Mouse (Mus musculus) midbrain, embryonic 16.5 days (tissue): ENCODE results near the gene Gm20683. TPM values are rescaled to one million over a fixed set of nuclear protein-coding genes. Genes with fewer than 3 reads are reported as not detected.

ENCODE experiments used
- ATAC-seq: fragments of 200-750 bp; cut with Nextera tagmentation; 2 replicates; pipeline ENCODE4 v1.8.0; 2017; ENCODE audit warnings: moderate TSS enrichment
- H3K27ac ChIP-seq: fragments of 300-500 bp; sonication (generic); 2 replicates; pipeline ENCODE4 v1.5.1; 2014; ENCODE audit warnings: mild to moderate bottlenecking, low read length, mixed read lengths
- H3K27me3 ChIP-seq: fragments of 300-500 bp; sonication (generic); 2 replicates; pipeline ENCODE4 v1.6.1; 2014; ENCODE audit warnings: low read depth, low read length, mixed read lengths; ENCODE audit not compliant: control insufficient read depth, insufficient read depth
- H3K36me3 ChIP-seq: fragments of 300-500 bp; sonication (generic); 2 replicates; pipeline ENCODE4 v1.6.1; 2014; ENCODE audit warnings: mild to moderate bottlenecking, low read length, moderate library complexity, mixed read lengths; ENCODE audit not compliant: control insufficient read depth, insufficient read depth
- H3K4me1 ChIP-seq: fragments of 300-500 bp; sonication (generic); 2 replicates; pipeline ENCODE4 v1.6.1; 2014; ENCODE audit warnings: mild to moderate bottlenecking, low read length, mixed read lengths; ENCODE audit not compliant: control insufficient read depth, insufficient read depth
- H3K4me2 ChIP-seq: fragments of 300-500 bp; sonication (generic); 2 replicates; pipeline ENCODE4 v1.6.1; 2014; ENCODE audit warnings: mild to moderate bottlenecking, low read length, mixed read lengths
- H3K4me3 ChIP-seq: fragments of 300-500 bp; sonication (generic); 2 replicates; pipeline ENCODE4 v1.5.1; 2014; ENCODE audit warnings: low read depth, mild to moderate bottlenecking, low read length, moderate library complexity, mixed read lengths
- H3K9ac ChIP-seq: fragments of 300-500 bp; sonication (generic); 2 replicates; pipeline ENCODE4 v1.6.1; 2014; ENCODE audit warnings: low read depth, low read length, mixed read lengths
- H3K9me3 ChIP-seq: fragments of 300-500 bp; sonication (generic); replicated peaks from 2 replicates; pipeline ENCODE4 v1.6.1; 2014; ENCODE audit warnings: mild to moderate bottlenecking, low read length, mixed read lengths; ENCODE audit not compliant: control insufficient read depth, poor library complexity, severe bottlenecking
- WGBS: fragments of 180-500 bp; shearing (Covaris S2); extraction: QIAGEN DNeasy Blood & Tissue Kit; methylation state at CpG from one replicate; pipeline ENCODE4 v1.1.7; 2014; 5-methylcytosine and 5-hydroxymethylcytosine counted together
- polyA plus RNA-seq: library from polyadenylated mRNA; unstranded; fragments of >200 nt; fragmentation: Nextera tagmentation; extraction: Ambion mirVana; gene quantifications from 2 replicates; pipeline ENCODE4 v1.2.1, GENCODE M21; 2015

Gene Gm20683
- polyA plus RNA-seq, 1 experiment from 2014 or later = 14.5 TPM

DNA sequence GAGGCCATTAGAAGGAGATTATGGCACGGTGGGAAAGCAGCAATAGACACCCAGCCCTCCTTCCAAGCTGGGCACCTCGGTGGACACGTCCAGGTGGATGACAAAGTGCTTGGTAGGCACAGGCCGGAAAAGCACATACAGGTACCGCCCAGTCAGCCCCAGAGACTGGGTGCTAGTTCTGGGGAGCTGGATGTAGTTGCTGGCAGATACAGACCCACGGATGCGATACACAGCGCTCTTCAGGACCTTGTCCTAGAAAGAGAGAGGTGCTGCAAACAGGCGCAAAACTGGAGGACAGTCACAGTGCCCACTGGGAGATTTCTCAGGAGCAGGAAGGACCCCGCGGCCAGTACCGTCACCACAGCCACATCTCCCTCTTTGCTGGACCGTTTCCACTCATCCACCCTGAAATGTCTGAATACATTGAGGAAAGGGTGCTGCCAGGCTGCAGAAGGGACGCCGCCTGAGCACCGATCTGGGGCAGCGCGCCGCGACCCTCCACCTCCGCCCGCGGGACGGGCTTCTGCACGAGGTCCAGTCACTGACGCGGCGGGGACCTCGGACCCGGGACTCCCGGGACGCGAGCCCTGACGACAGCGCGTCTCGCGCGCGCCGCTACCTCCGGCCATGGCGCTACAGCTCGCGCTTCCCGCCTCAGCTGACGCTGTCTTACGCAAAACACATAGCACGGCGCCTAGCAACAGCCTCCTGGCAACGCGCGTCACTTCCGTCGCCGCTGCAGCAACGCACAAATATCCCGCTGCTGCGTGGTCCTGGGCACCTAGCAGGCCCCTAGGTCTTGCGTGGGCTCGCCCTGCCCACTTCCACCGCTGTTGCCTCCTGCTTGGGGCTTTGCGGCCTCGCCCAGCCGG is 19.5 kb upstream of the Gm20683 start, which contains the start of gene Wdr90:
Wdr90 (minus strand) TSS at position 670 of the 872 bp plus-strand sequence.
- Histone ChIP-seq H3K4me2 (peak within 1 kb of the TSS; percentile 81), H3K4me1 (peaks cover 17% of the 10 kb centered on the region), H3K36me3 (no peaks in the 10 kb centered on the region), H3K4me3 (peak within 1 kb of the TSS; percentile 75), H3K9me3 (no peaks in the 10 kb centered on the region), H3K27me3 (no peaks in the 10 kb centered on the region), H3K9ac (peak within 1 kb of the TSS; percentile 92), H3K27ac (peak within 1 kb of the TSS; percentile 89)
- WGBS = 4% methylated on average over 65 of the region's 65 CpGs
- peak; percentile 93 for ATAC-seq

DNA sequence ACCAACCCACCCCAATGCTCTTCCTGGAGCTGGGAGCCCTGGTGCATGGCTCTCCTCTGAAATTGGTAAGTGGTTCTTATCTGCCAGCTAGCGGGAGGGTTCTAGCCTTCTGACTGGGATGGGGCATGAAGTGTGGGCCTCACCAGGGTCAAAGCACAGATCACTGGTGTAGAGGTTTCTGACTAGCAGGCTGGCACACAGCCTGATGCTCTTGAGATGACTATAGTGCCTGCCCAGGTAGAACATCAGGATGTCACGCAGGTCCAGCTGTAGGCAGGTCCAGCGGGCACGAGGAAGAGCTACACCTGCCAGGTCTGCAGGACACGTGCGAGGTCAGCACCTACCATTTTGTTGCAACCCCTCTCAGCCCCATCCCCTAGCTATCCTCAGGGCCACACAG is 18.7 kb upstream of the Gm20683 start:
- WGBS = 93% methylated on average over 6 of the region's 6 CpGs
- Histone ChIP-seq H3K4me3 (no peak overlapping the region), H3K9ac (peak overlapping the region; percentile 92; the same call in 1 of the 2 replicates)

DNA sequence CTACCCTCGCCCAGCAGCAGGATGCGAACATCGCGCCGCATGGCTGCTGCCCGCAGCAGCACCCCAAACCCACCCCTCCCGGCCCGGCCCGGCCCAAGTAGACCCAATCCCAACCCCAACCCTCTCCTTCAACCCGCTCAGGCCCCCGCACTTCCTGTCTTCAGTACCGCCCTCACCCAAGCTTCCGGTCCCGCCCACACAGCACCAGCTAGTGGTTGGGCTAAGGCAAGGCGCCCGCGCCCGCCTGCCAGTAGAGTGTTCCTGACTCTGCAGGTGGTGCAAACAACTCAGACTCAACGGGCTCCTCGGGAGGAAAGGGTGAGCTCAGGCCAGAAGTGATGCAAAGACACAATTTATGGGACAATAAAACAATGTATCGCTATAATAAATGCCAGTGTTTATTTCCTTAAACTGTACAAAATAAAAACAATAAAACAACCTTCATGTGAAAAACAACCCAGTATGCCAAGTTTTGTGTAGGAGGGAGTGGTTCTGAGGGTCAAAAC is 2.9 kb upstream of the Gm20683 start, which contains the start of gene Rhot2:
Rhot2 (minus strand) TSS at position 456 of the 506 bp plus-strand sequence.
- Histone ChIP-seq H3K36me3 (peaks cover 26% of the 10 kb centered on the region), H3K27ac (peak within 1 kb of the TSS; percentile 75), H3K4me1 (peaks cover 15% of the 10 kb centered on the region), H3K4me2 (peak within 1 kb of the TSS; percentile 95), H3K9ac (peak within 1 kb of the TSS; percentile 84), H3K4me3 (peak within 1 kb of the TSS; percentile 89), H3K9me3 (no peaks in the 10 kb centered on the region), H3K27me3 (no peaks in the 10 kb centered on the region)
- ATAC-seq = peak; percentile 96
- under 1% methylated on average over 21 of the region's 21 CpGs for WGBS

More for the DNA sequence above, 18.7 kb upstream of the Gm20683 start:
- Histone ChIP-seq H3K9me3 (no peaks in the 10 kb centered on the region), H3K4me1 (peaks cover 17% of the 10 kb centered on the region), H3K36me3 (no peaks in the 10 kb centered on the region), H3K4me2 (peak overlapping the region; percentile 81), H3K27ac (no peak overlapping the region), H3K27me3 (no peaks in the 10 kb centered on the region)
- no peak; the same call in 1 of the 2 replicates for ATAC-seq

DNA sequence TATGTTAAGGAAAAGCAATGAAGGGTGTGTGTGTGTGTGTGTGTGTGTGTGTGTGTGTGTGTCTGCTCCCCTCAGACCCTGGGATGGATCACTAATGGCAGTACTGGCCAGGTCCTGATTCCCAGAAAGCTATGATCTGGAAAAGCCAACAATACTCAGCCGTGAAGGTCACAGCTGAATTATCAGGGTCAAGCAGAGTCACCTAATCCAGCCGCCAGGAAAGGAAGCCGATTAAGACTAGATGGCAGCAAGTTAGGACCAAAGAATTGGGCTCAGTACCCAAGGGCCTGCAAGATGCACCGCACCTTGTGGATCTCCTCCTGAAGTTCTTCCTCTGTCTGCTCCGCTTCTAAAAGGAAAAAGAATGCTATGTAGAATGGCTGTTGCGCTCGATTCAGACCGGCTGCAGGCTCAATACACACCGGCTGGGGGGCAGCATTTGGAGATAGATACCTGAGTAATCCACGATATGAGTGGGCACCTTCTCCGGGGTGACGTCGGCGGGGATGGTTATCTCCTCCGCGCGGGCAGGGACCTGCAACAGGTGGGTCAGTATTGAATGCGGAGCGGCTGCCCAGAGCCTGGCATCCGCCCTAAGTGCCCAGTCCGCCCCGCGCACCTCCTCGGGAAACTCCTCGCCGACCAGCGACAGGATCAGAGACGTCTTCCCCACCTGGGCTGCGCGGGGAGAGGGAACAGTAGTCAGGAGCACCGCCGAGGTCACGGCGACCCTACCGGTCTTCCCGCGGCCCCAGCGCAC is 2.3 kb upstream of the Gm20683 start:
- Histone ChIP-seq H3K4me2 (peak overlapping the region; percentile 95), H3K4me3 (peak overlapping the region; percentile 89), H3K36me3 (peaks cover 32% of the 10 kb centered on the region), H3K27ac (peak overlapping the region; percentile 75), H3K4me1 (peaks cover 15% of the 10 kb centered on the region), H3K9ac (peak overlapping the region; percentile 84), H3K27me3 (no peaks in the 10 kb centered on the region), H3K9me3 (no peaks in the 10 kb centered on the region)
- 1% methylated on average over 36 of the region's 38 CpGs for WGBS
- peak; percentile 34; the same call in 1 of the 2 replicates for ATAC-seq

DNA sequence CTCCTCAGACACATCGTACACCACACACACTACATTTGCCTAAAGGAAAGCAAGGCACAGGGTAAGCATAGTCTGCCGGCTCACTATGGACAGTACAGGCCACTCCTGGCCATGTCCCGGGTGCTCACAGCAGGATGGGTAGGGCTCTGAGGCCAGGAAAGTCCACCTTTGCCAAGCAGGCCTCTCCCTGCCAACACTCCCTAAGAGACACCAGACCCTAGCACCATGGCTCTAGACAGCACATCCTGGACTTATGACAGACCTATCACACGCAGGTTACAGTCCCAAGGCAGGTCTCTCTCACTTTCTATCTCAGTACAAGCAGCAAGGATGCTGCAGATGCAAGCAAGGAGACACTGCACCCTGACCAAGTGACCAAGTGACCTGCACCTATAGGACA is 1.6 kb upstream of the Gm20683 start:
- no peak overlapping the region; the same call in 1 of the 2 replicates for H3K4me3 ChIP-seq
- H3K9ac ChIP-seq = peak overlapping the region; percentile 84; the same call in 1 of the 2 replicates
- H3K27ac ChIP-seq = no peak overlapping the region
- no peaks in the 10 kb centered on the region for H3K9me3 ChIP-seq
- H3K36me3 ChIP-seq = peaks cover 34% of the 10 kb centered on the region
- H3K4me1 ChIP-seq = peaks cover 15% of the 10 kb centered on the region
- WGBS = 95% methylated on average over 4 of the region's 4 CpGs
- ATAC-seq = no peak
- no peaks in the 10 kb centered on the region for H3K27me3 ChIP-seq
- H3K4me2 ChIP-seq = peak overlapping the region; percentile 95

DNA sequence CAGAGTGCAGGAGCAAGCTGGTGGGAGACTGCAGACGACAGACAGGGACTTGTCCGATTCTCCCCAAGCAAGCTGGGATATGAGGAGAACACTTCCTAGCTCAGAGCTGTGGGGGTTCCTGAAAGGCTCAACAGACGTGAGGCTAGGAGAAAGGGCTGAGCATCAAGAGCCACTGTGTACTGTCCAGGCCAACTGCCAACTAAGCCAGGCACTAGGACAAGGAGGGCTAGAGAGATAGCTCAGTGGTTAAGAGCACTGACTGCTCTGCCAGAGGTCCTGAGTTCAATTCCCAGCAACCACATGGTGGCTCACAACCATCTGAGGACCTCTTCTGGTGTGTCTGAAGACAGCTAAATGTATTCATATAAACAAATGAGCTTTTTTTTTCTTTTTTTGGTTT is 946 bp upstream of the Gm20683 start:
- no peaks in the 10 kb centered on the region for H3K27me3 ChIP-seq
- H3K4me2 ChIP-seq = no peak overlapping the region
- H3K9ac ChIP-seq = no peak overlapping the region
- no peak overlapping the region for H3K4me3 ChIP-seq
- no peaks in the 10 kb centered on the region for H3K9me3 ChIP-seq
- peaks cover 32% of the 10 kb centered on the region for H3K36me3 ChIP-seq
- peaks cover 21% of the 10 kb centered on the region for H3K4me1 ChIP-seq
- H3K27ac ChIP-seq = no peak overlapping the region
- ATAC-seq = no peak
- 84% methylated on average over 3 of the region's 3 CpGs for WGBS

DNA sequence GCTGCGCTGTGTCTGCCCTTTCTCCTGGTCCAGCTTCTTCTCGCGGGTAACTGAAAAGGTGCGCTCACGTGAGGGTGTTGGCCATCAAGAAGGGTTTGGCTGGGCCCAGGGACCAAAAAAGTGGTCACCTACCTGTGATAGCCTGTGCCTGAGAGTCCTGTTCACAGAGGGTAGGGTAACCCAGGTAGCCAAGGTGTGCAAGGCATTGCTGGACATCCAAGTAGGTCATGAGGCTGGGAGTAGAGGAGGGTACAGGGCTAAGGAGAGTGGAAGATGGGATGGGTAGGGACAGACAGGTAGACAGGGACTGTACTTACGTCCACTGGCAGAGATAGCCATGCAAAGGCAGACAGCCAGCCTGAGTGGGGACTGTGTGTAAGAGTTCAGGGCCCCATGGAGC is 1.0 kb downstream of the Gm20683 start:
- Histone ChIP-seq H3K27ac (no peak overlapping the region), H3K27me3 (no peaks in the 10 kb centered on the region), H3K36me3 (peaks cover 32% of the 10 kb centered on the region), H3K4me1 (peaks cover 37% of the 10 kb centered on the region), H3K4me2 (no peak overlapping the region), H3K9me3 (no peaks in the 10 kb centered on the region), H3K4me3 (no peak overlapping the region), H3K9ac (no peak overlapping the region)
- WGBS = 98% methylated on average over 6 of the region's 6 CpGs
- no peak for ATAC-seq

DNA sequence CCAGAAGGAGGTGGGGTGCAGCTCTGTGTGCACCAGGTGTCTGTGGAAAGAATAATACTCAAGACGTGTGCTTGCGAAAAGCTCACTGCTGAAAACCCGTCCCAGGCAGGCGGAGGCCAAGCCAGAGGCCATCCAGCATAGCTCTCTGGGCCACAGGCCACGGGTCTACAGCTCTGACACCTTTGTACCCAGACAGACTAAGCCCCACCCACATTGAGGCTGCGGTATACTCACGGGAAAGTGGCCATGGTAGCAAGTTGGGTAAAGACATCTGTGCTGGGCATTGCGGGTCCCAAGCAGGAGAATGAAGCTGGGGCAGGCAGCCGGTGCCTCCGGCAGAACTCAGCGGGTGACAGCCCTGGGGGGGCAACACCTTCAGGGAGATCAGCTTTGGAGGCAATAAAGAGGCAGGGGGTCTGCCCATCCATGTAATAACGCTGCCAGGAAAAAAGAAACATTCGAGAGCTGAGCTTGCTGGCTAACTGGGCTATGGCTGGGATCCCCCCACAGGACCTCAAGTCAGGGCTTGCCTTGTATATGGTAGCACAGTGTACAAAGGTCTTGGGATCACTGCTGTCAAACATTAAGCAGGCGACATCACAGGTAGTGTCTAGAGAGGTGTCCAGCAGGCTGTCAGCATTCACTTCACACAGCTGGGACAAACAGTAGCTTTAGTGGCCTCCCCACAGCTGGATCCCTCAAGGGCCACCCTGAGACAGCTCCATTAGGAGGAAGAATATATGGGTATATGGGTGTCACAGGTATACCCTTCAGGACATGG is 1.9 kb downstream of the Gm20683 start:
- no peak overlapping the region for H3K4me3 ChIP-seq
- H3K27me3 ChIP-seq = no peaks in the 10 kb centered on the region
- H3K36me3 ChIP-seq = peaks cover 32% of the 10 kb centered on the region
- H3K9me3 ChIP-seq = no peaks in the 10 kb centered on the region
- 88% methylated on average over 14 of the region's 14 CpGs for WGBS
- peaks cover 43% of the 10 kb centered on the region for H3K4me1 ChIP-seq
- ATAC-seq = no peak
- no peak overlapping the region for H3K27ac ChIP-seq
- H3K9ac ChIP-seq = no peak overlapping the region
- H3K4me2 ChIP-seq = no peak overlapping the region
